Mouse (Mus musculus) cerebellum, adult 9-11 months (tissue): ENCODE data around the gene Tapbp.

Experiments used
- DNase-seq: peaks from one replicate; pipeline ENCODE4 v3.0.0; 2022

Tapbp gene

DNA sequence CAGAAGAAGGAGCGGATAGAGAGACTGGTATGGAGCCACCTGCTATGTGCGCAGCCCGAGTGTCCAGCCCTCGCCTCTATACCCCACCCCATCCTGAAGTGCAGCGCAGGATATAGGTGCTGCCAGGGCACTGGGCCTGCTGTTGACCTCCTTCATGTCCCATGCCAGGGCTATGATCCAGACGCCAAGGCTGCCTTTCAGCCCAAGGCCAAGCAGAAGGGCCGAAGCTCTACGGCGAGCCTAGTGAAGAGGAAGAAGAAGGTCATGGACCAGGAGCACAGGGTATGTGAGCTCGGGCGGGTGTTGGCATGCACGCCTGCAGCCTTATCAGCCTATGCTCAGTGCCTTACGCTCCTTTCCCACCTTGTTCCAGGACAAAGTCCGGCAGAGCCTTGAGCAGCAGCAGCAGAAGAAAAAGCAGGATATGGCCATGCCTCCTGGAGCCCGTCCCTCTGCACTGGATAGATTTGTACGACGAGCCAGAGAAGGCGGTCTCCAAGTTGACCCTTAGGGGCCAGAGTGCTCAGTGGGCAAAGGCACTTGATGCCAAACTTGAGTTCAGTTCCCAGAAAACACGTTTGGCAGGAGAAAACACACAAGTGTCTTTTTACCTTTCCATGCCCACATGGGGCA lies 33.3 kb downstream of the Tapbp start:
- DNase-seq = no peak

DNA sequence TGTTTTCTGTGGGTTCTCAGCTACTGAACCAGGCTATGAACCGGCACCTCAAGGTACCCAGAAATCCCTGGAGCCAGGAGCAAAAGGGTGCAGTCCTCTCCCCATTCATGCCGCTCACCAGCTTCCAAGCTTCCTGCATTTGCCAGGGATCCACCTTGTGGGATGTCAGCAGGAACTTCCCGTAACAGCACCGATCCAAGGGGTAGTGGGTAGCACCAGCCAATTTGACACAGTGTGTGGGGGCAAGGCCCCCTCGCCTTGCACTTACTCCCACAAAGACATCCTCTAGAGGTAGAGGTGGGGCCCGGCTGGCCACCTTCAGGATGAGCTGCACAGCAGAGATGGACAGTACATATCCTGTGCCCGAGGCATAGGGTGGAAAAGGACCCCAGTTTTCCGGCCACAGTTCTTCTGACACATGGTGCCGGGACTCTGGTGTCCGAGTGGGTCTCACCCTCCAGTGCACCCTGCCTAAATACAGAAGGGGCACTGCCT lies 34.5 kb downstream of the Tapbp start:
- DNase-seq = peak; percentile 42

DNA sequence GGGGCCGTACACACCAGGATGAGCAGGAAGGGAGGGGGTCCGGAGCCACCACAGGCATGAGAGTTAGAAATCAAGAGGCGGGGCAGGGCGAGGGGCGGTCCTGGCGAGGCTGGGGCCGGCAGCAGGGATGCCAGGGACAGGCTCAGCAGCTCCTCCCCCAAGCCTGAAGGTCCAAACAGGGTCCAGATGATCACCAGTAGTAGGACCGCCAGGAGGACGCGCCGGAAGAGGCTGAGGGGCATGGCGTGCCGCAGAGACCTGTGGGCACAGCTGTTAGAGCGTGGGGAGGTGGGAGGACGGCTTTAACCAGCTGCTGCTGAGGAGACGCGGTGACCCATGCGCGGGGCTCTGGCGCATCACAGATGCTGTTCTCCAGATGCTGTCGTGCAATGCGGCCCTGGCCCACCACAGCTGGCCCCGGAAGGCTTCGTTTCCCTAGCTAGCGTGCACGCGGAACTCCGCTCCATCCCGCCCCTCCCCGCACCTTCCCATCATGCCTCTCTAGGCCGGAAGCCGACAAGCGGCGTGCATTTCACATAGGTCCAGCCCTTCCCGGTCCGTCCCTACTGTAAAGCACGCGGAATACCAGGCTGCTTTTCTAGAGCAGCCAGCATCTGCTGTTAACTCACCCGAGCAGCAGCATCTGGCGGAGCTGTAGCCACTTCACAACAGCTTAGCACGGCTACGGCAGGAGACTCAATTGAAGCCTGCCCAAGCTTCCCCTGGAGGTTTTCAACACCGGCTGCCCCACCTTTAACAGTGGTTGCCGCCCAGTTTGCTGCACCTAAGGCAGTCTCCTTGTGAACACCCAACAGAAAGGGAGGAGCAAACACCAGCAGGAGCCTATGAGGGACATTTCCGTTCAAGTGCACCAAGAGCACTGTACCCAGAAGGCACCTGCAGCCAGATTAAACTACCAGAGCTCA lies 35.6 kb downstream of the Tapbp start, which contains the start of gene B3galt4:
B3galt4 (minus strand) TSS at position 468 of the 926 bp plus-strand sequence.
- peak; percentile 76 for DNase-seq

DNA sequence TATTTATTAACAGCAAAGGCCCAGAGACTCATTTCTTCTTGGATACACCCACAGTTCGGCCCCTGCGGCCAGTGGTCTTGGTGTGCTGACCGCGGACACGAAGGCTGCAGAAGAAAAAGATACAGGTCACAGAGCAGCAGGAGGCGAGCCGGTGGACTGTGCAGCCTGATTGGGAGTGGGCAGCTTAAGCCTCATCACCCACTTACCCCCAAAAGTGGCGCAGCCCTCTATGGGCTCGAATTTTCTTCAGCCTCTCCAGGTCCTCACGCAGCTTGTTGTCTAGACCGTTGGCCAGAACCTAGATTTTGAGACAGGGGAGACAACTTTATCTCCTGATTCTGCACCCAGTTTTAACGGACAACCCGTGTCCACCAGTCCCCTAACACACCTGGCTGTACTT lies 36.3 kb downstream of the Tapbp start:
- DNase-seq = peak; percentile 43

DNA sequence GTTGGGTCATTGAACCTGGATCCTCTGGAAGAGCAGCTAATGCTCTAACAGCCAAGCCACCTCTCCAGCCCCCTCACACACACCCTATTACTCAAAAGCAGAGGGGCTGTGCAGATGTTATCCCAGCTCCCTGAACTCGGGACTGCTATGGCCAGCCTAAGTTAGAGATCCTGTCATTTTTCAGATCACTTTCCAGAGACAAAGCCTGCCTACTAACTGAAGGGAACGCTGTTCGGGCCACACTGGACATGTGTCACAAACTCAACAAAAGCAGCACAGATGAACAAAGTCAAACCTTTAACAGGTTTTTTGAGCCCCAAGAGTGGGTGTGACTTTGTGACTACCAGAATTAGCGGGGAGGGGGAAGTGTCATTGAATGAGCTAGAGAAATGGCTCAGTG lies 37.2 kb downstream of the Tapbp start:
- peak; percentile 22 for DNase-seq

DNA sequence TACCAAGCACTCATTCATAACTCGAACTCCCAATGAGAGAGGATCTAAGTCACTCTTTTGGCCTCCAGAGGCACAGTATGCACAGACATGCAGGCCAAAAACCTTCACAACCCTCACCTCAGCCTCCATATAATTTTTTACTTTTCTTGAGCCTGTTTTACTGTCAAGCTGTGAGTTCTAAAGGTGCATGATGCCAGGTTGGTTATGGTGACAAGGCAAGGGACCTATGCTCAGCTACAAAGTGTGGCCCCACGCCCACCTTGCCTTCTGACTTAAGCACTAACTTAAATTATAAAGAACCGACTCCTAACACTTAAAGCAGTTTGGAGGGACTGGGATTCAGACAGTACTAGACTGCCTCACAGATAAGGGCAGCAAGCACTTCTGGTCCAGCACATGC lies 37.6 kb downstream of the Tapbp start:
- DNase-seq = peak; percentile 15

DNA sequence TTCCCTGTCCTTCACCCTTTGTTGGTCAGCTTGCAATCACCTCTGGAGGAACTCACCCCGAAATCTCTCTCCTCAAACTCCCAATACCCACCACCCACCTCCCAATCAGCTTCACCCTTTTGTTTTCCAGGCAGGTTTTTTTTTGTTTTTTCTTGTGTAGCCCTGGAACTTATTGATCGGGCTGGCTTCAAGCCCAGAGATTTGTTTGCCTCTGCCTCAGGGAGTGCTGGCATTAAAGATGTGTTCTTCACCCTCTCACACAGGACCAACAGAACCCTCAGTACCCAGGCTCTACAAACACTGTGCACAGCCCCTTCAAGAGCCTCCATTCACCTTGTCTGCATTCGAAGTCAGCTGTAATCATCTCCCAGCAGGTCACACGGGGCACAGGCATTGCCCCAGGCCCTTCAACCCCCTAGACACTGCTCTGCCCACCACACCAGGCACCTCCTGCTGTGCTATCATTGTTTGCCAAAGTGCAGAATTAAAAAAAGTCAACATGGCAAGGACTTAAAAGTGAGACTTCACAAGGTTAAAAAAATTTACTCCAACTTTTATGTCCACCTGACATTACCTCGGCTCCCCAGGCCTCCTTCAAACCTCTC lies 38.4 kb downstream of the Tapbp start:
- peak; percentile 59 for DNase-seq

DNA sequence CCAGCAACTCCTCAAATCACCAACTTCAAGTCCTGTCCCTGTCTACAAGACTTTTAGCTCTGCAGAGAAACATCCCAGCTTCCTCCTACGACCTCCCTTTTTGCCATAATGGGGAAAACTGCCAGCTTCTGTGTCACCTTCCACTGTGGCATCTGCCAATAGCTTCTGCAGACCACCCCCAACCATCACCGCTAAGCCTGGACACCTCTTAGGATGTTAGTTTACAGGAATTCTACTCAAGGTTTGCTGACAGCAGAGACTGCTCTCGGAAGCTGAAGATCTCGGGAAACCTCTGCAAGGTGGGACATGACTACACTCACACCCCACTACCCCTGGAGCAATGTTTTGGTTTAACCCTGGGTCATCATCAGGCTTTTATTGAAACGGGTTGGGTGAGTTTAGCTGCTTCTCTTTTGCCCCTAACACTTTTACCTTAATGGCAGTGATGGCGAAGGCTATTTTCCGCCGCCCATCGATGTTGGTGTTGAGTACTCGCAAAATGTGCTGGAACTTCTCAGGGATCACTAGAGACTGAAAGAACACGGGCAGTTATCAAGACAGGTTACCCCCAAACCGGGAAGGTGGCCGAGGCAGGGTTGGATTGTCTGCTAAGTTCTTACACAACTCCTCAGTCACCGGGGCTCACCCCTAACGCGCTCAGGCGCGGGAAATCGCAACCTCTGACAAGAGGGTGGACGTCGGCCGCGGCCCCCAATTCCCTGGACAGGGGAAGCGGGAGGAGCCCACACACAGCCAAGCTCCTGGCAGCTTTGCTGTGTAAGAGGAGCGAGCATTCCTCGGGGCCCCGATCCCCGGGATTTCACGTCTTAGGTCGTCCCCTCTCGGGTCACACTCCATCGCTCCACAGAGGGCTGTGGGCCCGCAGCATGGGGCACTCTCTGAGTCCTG lies 39.2 kb downstream of the Tapbp start:
- peak; percentile 58 for DNase-seq

DNA sequence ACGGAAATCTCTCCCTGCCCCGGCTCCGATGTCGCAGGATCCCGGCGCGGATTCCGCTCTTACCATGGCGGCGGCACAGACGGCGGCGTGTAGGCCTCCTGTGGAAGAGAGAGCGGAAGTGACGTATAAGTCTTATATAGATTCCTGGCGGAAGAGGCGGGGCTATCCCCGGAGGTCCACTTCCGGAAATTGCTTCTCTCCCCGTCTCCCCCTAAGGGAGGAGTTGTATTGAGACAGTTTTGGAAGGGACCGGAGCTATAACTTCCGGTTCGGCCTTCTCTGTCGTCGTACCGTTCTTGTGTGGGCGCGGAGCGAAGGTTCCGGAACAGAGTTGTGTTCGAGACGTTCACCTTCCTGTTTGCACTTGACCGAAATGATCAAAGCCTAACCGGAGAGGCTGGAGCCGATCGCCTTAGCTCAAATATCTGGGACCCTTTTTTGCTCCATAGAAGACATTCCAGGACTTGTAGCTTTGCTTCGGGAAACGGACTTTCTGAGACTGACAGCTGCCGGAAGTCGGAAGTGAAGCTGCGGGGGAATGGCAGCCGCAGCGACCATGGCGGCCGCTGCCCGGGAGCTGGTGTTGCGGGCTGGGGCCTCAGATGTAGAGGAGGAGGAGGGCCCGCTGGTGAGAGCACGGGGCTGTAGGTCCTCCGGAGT lies 40.0 kb downstream of the Tapbp start, which contains the start of the genes Vps52 and Rps18:
Vps52 (plus strand) TSS at position 258 of the 660 bp plus-strand sequence.
Rps18 (minus strand) TSS at position 447 of the 660 bp plus-strand sequence.
- DNase-seq = peak; percentile 99

DNA sequence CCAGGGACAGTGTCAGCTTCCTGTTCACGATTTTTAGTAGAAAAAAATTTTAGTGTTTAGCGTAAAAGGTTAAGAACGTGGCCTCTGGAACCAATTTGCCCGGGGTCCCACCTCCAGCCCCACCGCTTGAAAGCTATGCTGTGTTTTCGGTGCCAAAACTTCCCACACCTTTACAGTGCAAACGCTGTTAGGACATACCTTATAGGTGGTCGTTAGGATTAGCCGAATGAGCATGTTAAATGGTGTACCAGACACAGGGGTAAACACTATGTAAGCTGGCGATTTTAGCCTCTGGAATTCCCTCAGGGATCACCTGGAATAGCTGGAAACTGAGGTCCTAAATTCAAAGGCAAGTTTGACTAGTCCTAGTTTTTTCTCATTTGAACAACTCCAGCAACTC lies 40.6 kb downstream of the Tapbp start:
- peak; percentile 56 for DNase-seq

DNA sequence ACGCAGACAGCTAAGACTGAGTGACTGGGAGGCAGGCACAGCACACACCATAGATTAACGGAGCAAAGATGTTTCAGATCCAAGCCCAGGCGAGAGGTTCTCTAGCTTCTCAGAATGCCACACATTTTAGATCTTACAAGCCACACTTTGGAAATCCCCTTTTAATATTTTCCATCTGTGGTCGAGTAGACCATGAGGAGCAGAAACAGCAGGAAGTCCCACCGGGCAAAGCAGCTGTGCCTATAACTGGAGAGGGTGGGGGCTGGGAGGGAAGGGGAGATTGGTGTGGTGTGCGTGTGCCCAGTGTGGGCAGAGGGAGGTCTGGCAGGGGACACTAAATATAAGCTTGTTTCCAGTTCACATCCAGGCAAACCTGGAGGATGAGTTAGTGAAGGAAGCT lies 41.8 kb downstream of the Tapbp start:
- DNase-seq = peak; percentile 17

DNA sequence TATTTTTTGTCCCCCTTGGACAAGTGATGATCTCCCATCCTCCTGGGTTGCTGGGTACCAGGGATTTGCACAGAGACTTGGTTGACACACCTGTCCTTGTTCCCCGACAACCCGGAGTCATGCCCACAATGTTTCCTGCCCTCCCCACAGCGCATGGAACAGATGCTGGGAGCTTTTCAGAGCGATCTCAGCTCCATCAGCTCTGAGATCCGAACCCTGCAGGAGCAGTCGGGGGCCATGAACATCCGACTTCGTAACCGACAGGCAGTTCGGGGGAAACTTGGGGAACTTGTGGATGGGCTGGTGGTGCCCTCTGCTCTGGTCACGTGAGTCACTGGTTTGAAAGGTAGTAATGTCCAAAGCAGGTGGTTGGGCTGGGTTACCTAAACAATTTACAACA lies 42.8 kb downstream of the Tapbp start:
- DNase-seq = peak; percentile 18

DNA sequence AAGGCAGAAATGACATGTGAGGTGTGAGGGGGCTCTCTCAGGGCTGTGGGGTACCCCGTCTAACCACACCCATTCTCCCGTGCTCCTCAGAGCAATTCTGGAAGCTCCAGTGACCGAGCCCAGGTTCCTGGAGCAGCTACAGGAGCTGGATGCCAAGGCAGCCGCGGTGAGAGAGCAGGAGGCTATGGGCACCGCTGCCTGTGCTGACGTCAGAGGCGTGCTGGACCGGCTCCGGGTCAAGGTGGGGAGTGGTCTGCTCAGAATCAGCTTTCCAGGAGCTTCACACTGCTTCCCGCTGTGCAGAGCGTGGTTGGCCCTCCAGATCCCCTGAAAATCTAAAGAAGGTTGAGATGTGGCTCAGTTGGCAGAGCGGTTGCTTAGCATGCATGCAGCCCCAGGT lies 43.4 kb downstream of the Tapbp start:
- peak; percentile 34 for DNase-seq

DNA sequence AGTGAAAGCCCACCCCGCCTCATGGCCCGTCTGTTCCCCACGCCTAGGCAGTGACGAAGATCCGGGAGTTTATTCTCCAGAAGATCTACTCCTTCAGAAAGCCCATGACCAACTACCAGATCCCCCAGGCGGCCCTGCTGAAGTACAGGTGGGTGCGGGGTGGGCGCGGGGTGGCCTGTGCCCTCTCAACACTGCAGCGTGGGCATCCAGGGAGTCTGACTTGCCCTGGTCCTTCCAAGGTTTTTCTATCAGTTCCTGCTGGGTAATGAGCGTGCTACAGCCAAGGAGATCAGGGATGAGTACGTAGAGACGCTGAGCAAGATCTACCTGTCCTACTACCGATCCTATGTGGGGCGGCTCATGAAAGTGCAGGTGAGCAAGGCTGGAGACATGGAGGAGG lies 44.2 kb downstream of the Tapbp start:
- DNase-seq = no peak

DNA sequence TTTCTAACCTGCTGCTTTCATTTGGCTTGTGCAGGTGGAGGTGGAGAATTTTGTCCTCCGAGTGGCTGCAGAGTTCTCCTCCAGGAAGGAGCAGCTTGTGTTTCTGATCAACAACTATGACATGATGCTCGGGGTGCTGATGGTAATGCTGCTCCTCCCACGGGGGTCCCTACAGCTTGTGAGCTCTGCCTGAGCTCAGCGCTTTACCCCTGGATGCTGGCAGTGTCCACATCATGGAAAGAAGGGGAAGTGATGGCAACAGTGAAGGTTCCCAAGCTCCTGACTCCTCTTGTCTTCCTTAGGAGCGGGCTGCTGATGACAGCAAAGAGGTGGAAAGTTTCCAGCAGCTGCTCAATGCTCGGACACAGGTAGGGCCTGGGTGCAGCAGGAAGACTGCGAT lies 47.2 kb downstream of the Tapbp start:
- DNase-seq = no peak

DNA sequence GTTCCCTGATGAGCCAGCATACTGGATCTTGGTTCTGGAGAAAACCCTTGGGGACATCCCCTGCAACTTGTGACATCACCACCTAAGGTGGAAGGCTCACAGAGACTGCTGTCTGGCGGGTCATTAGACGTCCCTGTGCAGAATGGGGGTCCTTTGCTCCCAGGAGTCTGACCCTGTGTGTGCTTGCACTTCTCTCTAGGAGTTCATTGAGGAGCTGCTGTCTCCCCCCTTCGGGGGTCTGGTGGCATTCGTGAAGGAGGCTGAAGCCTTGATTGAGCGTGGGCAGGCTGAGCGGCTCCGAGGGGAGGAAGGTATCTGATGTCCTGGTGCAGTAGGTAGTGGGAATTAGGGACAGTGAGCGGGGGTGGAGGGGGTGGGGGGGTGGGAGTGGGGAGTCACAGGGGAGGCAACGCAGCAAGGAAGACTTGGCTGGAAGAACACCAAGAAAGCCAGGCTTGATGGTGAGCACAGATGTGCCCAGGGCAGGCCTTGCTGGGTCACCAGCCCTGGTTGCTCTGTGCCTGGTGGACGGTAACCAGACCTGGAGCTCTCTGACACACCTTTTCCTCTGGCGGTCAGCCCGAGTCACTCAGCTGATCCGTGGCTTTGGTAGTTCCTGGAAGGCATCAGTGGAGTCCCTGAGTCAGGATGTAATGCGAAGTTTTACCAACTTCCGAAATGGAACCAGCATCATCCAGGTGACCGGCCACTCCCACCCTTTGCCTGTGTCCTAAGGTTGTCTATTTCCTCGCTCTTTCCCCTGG lies 49.6 kb downstream of the Tapbp start:
- DNase-seq = no peak

DNA sequence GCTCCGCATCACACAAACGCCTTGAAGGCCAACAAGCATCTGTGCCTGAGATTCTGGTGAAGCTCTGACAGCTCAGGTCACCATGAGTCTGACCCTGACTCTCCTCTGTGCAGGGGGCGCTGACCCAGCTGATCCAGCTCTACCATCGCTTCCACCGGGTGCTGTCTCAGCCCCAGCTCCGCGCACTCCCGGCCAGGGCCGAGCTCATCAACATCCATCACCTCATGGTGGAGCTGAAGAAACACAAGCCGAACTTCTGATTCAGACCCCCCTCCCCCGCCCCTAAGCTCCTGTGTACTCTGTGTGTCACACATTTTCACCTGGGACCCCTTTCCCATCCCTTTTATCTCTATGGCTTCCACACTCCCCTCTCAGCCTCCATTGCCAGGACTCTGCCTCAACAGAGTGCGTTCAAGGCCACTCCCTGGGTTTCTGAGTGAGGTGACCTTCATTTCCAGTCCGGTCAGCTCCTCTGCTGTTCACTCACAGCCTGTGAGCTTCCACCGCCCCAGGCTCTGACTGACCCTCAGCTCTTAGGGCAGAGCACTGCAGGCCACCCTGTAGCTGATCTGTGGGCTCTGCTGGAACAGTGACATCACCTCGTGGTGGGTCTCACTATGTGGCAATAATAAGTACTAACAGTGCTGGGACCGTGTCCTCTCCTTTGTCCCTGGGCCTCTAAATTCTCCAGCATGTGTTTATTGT lies 50.3 kb downstream of the Tapbp start:
- no peak for DNase-seq

DNA sequence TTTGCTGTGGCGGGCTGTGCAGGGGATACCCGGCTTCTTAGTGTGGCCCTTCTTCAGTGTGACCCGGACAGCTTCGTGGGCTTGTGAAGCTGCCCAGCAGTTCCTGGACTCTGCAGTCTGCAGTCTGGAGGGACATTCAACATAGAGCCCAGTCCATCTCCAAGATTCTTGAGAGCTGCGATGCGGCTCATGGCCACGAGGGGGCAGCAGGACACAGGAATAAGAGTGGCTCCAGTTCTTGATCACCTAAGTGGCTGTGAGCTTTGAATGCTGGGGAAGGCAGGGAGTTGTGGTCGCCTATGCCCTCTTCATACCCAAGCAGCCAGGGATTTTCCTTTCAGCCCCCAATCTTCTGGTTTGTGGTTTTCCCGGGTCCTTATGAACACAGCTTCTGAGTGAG lies 52.8 kb downstream of the Tapbp start:
- peak; percentile 71 for DNase-seq

DNA sequence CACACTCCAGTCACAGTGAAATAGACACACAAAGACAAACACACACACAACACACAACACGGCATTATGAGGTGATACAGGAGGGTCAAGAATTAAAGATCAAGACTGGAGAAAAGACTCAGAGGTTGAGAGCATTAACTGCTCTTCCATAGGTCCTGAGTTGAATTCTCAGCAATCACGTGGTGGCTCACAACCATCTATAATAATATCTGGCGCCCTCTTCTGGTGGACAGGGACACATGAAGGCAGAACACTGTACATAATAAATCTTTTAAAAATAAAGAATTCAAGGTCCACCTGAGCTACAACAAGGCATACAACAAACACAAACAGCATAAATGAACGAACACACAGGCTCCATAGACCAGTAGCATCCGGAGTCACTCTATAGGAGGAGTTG lies 53.2 kb downstream of the Tapbp start:
- DNase-seq = no peak

DNA sequence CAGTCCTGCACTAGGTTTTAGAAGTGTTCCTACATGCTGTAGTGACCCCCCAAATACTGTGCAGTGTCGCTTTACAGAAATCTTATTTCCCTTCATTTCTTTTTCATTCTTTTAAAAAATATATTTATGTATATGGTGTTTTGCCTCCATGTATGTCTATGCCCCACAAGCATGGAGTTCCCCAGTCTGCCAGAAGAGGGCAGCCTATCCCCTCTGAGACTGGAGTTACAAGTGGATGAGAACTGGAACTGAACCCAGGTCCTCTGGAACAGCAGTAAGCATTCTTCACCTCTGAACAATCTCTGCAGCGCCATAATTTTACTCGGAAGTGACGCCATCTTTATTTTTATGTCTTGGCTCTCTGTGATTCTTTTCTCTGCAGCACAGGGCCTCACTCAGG lies 53.7 kb downstream of the Tapbp start:
- DNase-seq = no peak
